Mouse (Mus musculus) G1E (cell line): ENCODE results near the gene Sipa1l3.

Experiments used
- CTCF ChIP-seq: IDR thresholded peaks from 2 replicates; pipeline ENCODE4 v1.5.1; 2012; ENCODE audit warnings: low read depth, low read length, inconsistent platforms, mixed read lengths
- GATA1 ChIP-seq: IDR thresholded peaks from 2 replicates; pipeline ENCODE4 v1.6.1; 2012; ENCODE audit warnings: borderline replicate concordance, low read length, inconsistent platforms, mixed read lengths
- GATA2 ChIP-seq: IDR thresholded peaks from 2 replicates; pipeline ENCODE4 v1.6.1; 2012; ENCODE audit warnings: low read depth, low read length, inconsistent platforms, borderline replicate concordance
- POLR2AphosphoS5 ChIP-seq: IDR thresholded peaks from 2 replicates; pipeline ENCODE4 v1.6.1; 2012; ENCODE audit warnings: low read depth, low read length, inconsistent platforms; ENCODE audit not compliant: insufficient replicate concordance

DNA sequence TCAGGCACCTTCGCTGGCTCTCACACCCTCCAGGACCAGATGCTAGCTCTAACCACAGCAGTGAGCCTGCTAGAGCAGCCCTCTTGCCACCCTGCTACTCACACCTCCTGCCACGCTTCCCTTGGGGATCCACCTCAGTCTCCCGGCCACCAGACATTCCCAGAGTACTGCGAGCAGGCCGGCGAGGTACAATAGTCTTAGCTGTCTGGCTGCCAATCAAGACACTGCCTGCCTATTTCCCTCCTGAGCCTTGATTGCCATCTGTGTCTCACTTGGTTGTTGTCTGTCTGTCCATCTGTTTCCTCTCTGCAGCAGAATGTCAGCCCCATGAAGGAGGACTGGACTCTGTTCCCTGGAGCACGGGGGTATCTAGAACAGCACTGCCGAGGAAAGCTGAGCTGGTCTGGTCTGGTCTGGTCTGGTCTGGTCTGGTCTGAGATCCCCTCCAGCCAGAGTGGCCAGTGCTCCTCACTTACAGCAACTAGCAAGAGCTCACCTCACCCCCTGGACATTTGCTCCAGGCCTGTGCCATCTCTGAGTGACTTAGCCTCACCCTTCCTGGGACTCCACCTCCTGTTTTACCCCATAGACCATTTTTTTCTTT, 175.8 kb downstream of the Sipa1l3 start:
- TF ChIP-seq CTCF, result no peak
- no peak for TF ChIP-seq POLR2AphosphoS5
- TF ChIP-seq GATA2, result no peak
- no peak for TF ChIP-seq GATA1
